Mouse (Mus musculus): Measurements from ENCODE around the gene 4931406C07Rik. TPM values are rescaled to one million over a fixed set of nuclear protein-coding genes. Genes with fewer than 3 reads are reported as not detected.

The 4931406C07Rik gene
- polyA plus RNA-seq, 1 experiment from 2014 or later: 4.8 TPM

DNA sequence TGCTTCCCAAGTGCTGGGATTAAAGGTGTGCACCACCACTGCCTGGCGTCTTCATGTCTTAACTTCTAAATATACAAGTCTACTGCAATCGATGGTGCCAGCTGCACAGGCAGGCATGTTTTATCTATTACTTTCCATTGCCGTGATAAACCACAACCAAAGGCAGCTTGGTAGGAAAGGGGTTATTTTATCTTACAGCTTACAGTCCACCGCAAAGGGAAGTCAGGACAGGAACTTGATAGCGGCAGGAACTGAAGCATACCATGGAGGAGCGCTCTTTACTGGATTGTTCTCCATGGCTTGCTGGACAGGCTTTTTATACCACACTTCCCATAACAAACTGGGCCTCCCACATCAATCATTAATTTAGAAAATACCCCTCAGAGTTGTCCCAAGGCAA is 17.0 kb downstream of the 4931406C07Rik start:
- DNase-seq (ENCODE audit: low spot score): no peak

DNA sequence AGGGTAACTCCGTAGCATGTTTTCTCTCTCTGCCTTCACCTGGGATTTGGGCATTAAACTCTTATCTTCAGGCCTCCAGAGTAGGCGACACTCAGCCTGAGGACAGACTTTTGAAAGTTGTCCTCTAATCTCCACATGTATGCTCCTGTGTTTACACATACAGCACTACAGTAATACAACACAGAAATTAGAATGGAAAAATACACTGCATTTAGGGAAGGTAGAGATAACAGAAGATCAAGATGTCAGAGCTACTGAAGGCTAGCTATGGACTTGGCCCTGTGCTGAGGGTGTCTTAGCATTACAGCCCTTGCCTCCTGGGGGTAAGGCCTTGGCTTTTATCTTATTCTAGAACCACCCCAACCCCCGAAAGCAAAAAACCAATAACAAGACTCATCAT is 17.8 kb downstream of the 4931406C07Rik start:
- DNase-seq (ENCODE audit: low spot score): no peak

DNA sequence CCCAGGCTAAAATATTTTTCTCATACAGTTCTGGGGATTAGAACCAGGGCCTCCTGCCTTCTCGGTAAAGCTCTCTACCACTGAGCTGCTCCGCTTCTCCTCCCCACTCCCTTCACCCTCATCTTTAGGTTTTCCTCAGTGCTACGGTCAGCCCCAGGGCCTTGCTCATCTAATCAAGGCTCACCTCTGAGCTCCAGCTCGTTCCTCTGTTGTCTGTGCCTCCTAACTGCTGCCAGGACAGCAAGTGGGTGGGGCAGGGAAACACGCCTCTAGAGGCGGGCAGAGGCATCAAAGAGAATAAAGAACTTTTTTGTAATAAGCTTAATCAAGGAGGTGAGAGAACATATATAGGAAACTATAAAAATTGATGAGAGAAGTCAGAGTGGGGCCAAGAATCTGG is 18.4 kb downstream of the 4931406C07Rik start:
- DNase-seq (ENCODE audit: low spot score): no peak

DNA sequence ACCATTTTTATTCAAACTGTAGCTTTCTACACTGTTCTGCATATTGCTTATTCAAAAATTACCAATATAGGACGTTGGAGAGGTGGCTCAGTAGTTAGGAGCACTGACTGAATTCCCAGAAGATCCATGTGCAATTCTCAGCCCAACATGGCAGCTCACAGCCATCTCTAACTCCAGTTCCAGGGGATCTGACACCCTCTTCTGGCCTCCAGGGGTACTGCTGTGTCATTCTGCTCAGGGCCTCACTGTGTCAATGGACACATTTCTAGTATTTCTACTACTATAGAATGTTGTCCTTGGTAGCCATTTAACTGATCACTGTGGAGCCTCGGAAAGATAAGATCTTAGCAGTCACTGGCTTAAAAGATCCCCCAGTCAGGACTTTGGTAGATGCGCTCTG is 20.8 kb downstream of the 4931406C07Rik start:
- DNase-seq (ENCODE audit: low spot score): peak; percentile 21

DNA sequence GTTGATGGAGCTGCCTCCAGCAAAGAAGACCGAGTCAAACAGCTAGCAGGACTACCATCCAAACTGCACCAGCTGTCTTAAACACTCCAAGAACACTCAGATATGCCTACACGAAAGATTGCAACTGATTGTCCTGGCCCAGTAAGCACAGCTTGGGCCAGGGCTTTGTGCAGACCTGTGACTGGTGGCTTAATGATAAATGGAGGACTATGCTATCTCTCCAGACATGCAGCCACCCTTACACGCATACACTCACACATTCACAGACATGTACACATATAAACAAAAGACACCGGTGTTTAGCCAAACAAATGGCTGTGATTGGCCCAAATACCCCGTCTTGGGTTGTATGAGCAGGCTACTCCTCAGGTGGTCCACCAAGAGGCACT is 25.8 kb downstream of the 4931406C07Rik start:
- no peak for DNase-seq (ENCODE audit: low spot score)

DNA sequence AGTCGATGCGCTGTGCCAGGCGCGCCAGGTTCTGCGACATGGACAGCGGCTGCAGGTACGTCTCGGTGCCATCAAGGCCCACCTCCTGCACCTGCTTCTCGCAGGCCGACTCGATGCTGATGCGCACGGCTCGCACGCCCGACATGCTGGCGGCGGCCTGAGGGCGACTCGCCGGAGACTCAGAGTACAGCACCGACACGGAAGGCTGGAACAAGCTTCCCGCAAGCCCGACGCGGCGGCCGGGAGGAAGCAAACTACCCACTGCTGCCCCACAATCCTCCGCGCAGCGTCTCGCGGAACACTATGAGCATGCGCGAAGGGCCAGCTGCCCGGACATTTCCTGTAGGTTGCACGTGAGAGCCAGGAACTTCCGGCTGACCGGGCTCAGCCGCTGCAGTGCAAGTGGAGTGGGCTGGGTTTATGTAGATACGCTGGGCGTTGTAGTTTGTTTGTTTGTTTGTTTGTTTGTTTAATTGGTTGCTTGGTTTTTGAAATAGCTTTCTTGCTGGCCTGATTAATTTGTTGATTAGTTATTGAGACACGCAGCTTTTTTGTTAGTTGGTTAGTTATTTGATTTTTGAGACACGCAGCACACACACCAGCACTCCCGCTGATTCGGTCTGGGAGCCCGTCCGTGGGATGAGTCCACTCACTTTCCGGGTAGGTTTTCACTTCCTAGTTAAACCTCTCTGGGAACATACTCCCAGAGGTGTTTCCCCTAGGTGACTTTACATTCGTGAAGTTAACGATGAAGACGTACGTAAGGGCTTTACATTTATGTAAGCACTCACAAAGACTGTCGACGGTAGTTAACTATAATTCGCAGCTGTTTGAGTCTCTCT is 26.4 kb downstream of the 4931406C07Rik start, which contains the start of gene Med17:
Gene Med17, minus strand, starts transcription at position 283 of the 842 bp plus-strand sequence.
- DNase-seq (ENCODE audit: low spot score): peak; percentile 95

DNA sequence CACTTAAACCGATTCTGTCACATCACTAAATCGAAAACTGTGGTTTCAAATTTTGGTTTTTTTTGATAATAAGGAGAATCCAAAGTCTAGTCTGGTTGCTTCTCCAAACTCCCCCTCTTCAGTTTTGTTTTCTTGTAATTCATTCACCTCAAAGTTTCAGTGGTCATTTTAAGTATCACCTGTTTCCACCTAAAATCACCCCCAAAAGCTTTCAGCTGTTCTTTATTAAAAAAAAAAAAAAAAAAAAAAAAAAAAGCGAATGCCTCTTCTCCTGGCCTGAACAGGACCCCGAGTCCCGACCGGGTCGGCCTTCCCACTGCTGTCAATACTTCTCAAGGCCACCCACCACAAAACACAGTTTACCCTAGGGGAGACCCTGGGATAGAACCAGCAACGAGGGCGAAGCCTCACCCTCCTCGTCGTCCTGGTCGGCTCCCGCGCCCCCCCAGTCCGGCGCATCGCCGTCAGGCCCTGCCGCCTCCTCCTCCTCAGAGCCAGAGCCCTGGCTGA is 27.1 kb downstream of the 4931406C07Rik start:
- DNase-seq (ENCODE audit: low spot score): no peak

DNA sequence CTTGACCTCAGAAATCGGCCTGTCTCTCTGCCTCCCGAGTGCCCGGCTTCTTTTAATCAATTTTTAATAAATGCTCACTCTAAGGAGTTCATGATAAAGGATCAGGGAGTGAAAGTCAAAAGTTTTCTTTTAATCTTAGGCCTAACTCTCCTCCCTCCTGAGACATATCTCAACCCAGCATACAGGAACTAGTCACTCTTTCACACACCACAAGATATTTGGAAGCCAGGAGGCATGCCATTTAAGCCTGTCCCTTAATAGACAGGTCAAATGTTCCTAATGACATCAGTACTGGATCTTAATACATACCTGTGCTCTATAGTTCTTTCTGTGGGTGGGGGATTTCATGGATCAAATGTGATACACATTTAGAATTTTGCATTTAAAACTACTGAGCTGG is 27.9 kb downstream of the 4931406C07Rik start:
- DNase-seq (ENCODE audit: low spot score): no peak

DNA sequence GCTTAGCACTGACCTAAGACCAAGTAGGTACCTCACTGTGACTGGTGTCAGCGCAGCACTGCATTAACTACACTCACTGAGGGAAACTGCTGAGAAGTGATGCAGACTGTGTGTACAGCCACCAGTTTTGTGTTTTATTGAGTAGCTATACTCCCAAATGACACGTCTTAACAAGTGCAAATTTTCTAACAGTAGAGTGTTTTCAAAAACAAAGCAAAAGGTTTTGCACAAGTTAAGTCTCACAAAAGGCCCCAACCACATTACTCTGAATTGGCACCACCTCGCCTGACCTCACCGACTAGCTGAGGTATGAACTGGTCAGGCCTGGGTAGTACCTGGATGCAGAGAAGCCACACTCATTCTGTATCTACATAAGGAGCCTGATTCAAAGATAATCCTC is 29.4 kb downstream of the 4931406C07Rik start:
- no peak for DNase-seq (ENCODE audit: low spot score)

DNA sequence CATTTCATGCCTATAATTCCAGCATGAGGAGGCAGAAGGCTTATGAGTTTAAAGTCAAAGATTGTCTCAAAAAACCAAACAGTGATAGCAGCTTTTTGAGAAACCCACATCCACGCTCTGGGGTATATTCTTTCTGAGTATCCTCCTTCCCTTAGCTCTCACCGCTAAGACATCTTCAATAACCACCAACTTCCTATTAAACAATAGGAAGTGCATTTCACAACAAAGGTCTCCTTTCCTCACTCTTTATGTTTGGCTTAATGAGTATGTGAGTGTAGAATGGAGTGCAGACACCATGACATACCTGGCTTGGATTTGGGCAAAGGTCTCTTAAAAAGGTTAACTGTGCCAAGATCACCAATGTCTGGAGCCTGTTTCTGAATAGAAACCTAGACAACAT is 32.3 kb downstream of the 4931406C07Rik start:
- no peak for DNase-seq (ENCODE audit: low spot score)

DNA sequence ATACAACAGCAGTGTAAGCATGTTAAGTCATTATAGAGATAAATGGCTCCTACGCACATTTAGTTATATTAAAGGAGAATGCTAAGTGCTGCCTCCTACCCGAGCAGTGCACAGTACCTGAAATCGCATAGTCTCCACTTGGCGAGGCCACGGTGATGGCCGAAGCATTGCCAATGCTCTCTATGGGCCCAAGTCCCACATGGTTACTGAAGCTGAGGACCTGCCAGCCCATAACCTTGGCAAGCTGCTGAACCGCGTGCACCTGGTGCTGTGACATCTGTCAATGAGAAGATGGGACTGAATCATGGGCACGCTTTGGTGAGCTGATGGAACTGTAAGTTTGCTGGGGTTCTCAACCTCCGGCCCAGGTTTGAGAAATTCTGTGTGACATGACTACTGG is 42.8 kb downstream of the 4931406C07Rik start:
- DNase-seq (ENCODE audit: low spot score): no peak

DNA sequence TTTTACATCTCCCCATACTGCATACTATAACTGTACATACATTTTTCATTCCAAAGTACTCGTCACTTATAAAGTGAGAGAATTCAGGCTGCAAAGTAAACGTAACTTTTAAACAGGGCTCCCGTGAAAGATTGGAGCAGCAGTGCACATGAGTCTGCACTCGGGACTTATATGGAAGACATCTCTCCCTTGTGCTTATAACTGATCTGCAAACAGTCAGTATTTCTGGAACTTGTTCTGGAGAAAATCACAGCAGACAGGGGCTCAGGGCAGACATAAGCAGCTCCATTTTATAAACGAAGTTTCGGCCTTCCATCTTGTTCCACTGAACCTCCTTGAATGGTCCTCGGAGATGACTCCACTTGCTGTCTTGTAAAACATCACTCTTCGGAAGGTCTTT is 44.3 kb downstream of the 4931406C07Rik start:
- DNase-seq (ENCODE audit: low spot score): no peak

DNA sequence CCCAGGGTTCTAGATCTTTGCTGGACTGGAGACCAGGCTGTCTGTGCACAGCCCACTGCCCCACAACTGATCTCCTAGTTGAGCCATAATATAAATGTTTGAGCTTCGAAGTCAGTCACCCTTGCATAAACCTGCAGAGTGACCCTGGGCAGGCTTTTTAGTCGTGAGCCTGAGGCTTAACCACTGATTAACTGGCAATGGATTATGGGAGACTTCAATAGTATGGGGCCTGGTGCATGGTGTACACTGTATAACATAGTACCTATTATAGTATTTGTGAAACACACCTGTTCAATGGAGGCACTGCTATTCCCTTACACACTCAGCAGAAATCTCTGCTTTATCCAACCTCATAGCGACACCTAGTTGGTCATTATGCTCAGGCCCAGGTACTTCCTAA is 50.0 kb downstream of the 4931406C07Rik start:
- DNase-seq (ENCODE audit: low spot score): no peak

DNA sequence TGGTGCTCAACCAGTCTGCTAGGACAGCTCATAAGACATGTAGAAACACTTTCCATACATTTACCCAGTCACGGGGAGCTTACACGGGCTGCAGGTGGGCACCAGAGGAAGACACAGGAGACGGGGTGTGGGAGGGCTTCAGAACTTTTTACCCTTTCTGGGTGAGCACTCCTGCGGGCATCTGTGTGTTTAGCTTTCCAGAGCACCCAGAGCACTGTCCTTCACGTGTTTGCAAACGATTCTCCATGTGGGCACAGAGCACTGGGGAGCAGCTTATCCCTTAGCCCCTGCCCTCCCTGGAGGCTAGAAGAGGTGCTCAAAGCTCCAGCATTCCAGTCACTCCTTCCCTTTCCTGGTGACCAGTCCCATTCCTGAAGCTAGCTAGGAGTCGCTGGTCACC is 51.7 kb downstream of the 4931406C07Rik start:
- no peak for DNase-seq (ENCODE audit: low spot score)

DNA sequence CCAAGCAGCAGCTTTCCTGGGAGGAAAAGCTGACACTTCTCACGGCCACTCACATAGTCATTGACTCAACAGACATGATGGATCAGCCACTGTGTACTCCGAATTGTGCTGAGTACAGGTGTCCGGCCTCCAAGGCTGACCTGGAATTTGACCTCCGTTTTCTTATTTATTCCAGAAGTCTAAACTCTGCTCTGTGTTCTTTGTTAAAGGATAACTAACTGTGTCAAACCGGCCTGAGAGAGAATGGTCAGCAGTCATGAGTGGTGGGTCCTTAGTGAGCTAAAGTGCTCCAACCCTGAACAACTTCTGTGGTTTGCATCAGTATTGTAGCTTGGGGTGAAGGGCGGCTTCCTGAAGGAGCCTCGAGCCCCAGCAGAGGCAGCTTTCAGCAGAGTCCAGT is 54.1 kb downstream of the 4931406C07Rik start:
- no peak for DNase-seq (ENCODE audit: low spot score)

DNA sequence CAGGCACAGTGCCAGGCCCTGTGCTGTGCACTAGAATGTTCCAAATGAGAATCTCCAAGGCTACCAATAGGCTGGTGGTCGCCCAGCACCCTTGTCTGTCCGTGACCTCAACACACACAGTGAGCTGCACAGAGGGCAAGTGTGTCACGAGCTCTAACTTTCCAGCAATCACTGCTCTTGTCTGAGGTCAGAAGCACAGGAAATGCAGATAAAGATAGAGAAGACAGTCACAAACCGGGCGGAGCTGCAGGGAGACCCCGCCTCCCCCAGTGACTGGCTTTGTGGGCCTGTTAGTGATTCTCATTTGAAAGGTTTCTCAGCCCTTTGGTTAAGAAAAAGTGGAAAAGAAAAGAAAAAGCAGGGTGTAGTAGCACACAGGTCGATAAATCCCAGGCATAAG is 55.9 kb downstream of the 4931406C07Rik start:
- DNase-seq (ENCODE audit: low spot score): no peak

DNA sequence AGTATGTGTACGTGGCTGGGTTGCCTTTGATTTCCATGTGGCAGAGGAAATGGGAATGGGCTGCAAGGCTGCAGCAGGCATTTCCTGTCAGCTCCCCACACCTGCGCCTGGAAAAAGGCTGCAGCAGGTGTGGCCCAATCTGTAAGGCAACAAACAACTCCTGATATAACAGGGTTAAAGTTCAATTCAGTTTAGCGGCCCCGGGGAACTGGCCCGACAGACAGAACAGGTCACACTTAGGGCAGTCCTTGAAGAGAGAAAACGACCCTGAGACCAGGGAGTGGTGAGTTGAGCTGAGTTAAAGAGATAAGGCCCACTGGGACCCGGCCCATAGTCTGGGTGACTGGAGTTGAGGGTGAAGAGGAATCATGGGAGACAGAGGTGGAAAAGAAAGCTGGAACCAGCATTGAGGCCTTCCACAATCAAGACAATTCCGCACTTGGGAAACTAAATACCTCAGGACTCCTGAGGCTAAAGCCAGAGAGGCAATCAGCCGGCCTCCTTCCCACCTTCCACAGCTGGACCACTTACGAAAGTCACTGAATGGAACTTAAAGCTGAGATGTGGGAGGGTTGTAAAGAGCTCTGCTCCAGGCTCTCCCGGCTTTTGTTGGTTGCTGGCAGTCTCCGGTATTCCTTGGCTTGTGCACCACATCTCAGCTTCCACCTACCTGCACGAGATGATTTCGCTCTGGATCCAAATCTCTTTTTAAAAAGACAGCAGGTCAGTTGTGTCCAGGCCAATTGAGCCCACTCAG is 60.8 kb downstream of the 4931406C07Rik start:
- no peak for DNase-seq (ENCODE audit: low spot score)

DNA sequence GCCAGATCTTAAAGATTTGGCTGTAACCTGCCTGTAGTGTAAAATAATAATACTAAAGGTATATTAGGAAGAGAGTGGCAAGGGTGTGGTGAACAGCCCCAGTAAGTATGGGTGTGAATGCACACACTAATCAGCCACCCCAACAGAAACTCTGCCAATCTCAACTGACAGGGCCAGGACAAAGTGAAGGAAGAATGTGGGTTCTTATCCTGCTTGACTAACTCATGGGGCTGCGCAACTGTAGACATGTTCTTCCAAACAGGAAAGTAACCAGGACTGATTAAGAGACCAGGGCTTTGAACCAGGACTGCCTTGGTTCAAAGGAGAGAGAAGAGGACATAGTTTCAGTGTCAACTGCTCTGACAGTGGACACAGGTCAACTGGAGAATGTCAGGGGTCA is 64.1 kb downstream of the 4931406C07Rik start:
- no peak for DNase-seq (ENCODE audit: low spot score)

DNA sequence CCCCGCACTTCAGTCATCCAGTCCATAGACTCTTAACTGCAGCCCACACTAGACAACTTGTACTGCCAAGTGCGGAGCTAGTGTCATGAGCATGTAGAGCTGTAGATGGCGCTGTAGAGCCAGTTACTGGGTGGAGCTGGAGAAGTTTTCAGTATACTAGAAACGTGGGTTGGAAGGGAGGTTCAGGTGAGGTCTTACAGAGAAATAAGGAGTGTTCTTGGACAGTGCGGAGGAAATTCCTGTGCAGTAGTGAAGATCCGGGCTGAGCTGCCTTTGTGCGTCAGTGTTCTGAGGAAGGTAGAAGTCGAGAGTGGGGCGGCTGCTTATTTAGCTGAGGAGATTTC is 64.7 kb downstream of the 4931406C07Rik start:
- peak; percentile 53 for DNase-seq (ENCODE audit: low spot score)

DNA sequence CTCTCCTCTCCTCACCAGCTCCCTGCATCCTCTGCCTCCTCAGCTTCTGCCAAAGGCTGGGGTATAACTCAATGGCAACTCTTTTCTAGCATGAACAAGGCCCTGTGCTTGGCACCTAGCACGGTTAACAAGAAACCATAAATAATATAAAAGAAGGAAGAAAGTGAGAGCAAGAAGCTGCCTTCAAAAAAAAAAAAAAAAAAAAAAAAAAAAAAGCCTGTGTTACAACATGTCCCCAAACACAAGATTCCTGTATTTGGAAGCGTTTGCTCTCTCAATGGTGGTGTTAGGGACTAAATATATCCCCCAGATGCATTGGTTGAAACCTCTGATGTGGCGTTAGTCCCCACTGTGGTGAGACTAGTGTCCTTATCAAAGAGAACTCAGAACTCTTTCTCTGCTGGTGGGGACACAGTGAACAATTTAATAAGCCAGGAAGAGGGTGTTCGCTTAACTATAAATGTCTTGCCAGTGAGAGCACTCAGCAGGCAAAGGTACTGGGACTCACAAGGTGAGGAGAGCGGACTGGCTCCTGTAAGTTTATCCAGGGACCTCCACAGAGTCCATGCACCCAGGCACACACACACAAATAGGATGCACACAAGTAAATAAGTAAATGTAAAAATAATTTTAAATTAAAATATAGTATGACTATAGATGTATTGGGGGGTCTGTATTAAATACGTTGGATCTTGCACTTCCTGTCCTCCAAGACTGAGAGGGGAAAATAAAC is 65.2 kb downstream of the 4931406C07Rik start:
- DNase-seq (ENCODE audit: low spot score): no peak

DNA sequence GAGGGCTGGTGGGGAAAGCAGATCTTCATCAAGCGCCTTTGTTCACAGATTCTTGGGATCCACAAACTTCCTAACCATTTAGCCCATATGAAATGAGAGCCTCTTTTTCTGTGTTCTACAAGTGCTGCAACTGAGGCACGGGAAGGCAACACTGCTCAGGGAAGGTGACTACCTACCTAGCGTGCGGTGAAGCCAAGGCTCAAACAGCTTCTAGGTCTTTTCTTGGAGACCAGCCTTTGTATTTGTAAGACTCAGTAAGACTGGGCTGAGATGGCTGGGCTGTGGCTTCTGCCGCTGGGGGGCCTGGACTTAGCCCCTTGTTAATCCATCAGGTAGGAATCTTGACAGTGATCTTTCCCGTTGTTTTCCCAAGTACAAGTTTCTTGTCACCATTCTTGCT is 66.2 kb downstream of the 4931406C07Rik start:
- no peak for DNase-seq (ENCODE audit: low spot score)
